10 mouse cellular contexts compared by ENCODE assay signal in genomic region chr17:65559273-65559672, GRCm38 (mm10). TPM values are rescaled to one million over a fixed set of nuclear protein-coding genes. Genes with fewer than 3 reads are reported as not detected.
DNase-seq lines count a peak whose midpoint lies in the region; ATAC-seq and TF ChIP-seq lines count a peak whose summit lies in the region.
"Had no signal": no experiment of that assay in that cellular context is flagged by ENCODE, and none has a peak within 500 bp of the region (broad histone marks: within the 10 kb centered on the region; RNA-seq: fewer than 3 reads in every experiment).

No protein-coding gene starts in this region.

- H3K27ac ChIP-seq in heart, postnatal 0 days (ENCODE audit: low read depth): no peak overlapping the region
- no peak overlapping the region for H3K27ac ChIP-seq in ES-Bruce4 (ENCODE audit: insufficient read depth, low read length)
- no peak overlapping the region for H3K27ac ChIP-seq in midbrain, embryonic 14.5 days (replicated peaks; ENCODE audit: low read depth, low read length)
- H3K27ac ChIP-seq: limb, embryonic 13.5 days had no signal

- TF ChIP-seq POLR2A in ES-Bruce4 (IDR thresholded peaks at IDR 0.05; ENCODE audit: insufficient read depth, low read length): no peak

- DNase-seq in heart, postnatal 0 days (ENCODE audit: low spot score): peak; percentile 34
- DNase-seq in heart, postnatal 25 days (ENCODE audit: low spot score): no peak
- DNase-seq in midbrain, embryonic 14.5 days: peak; percentile 40
- no peak for DNase-seq in urinary bladder, postnatal 10 days (ENCODE audit: low spot score)
- DNase-seq in urinary bladder, postnatal 4 days (ENCODE audit: low spot score in 2 of 2): no peak
- no peak for DNase-seq in left cerebral cortex, adult 8-10 months (ENCODE audit: low spot score in 2 of 2)

- no peaks in the 10 kb centered on the region for H3K27me3 ChIP-seq in heart, postnatal 0 days (ENCODE audit: control insufficient read depth, insufficient read depth, low read length)
- H3K27me3 ChIP-seq in ES-Bruce4 (ENCODE audit: control insufficient read depth, insufficient read depth, low read length, poor library complexity, severe bottlenecking): no peaks in the 10 kb centered on the region
- no peaks in the 10 kb centered on the region for H3K27me3 ChIP-seq in midbrain, embryonic 14.5 days (ENCODE audit: control insufficient read depth, insufficient read depth, low read length)
- H3K27me3 ChIP-seq: limb, embryonic 13.5 days had no signal

- no peaks in the 10 kb centered on the region for H3K36me3 ChIP-seq in heart, postnatal 0 days (replicated peaks; ENCODE audit: control insufficient read depth, insufficient read depth, low read length)
- no peaks in the 10 kb centered on the region for H3K36me3 ChIP-seq in ES-Bruce4 (ENCODE audit: control insufficient read depth, insufficient read depth, low read length, poor library complexity, severe bottlenecking)
- H3K36me3 ChIP-seq in midbrain, embryonic 14.5 days (ENCODE audit: control insufficient read depth, insufficient read depth, low read length): no peaks in the 10 kb centered on the region
- H3K36me3 ChIP-seq: limb, embryonic 13.5 days had no signal

- intact Hi-C loops in heart, postnatal 25 days (cut with DNase I): no loop called here

- no peaks in the 10 kb centered on the region for H3K9me3 ChIP-seq in heart, postnatal 0 days (replicated peaks; ENCODE audit: control insufficient read depth, low read length)
- H3K9me3 ChIP-seq in ES-Bruce4 (replicated peaks; ENCODE audit: control insufficient read depth, insufficient read depth, low read length, poor library complexity, severe bottlenecking): no peaks in the 10 kb centered on the region
- H3K9me3 ChIP-seq in midbrain, embryonic 14.5 days (ENCODE audit: control insufficient read depth, low read length): no peaks in the 10 kb centered on the region
- H3K9me3 ChIP-seq: limb, embryonic 13.5 days had no signal

- H3K4me2 ChIP-seq in heart, postnatal 0 days (ENCODE audit: low read depth, low read length): no peak overlapping the region
- no peak overlapping the region for H3K4me2 ChIP-seq in midbrain, embryonic 14.5 days (ENCODE audit: low read length)

- no peak overlapping the region for H3K4me3 ChIP-seq in heart, postnatal 0 days (ENCODE audit: low read depth, low read length)
- H3K4me3 ChIP-seq in ES-Bruce4 (ENCODE audit: low read depth, low read length): no peak overlapping the region; the same call in 1 of the 2 replicates
- H3K4me3 ChIP-seq in midbrain, embryonic 14.5 days (replicated peaks; ENCODE audit: low read depth, low read length): no peak overlapping the region
- H3K4me3 ChIP-seq: limb, embryonic 13.5 days had no signal

- 49% methylated on average over 5 of the region's 5 CpGs for WGBS in heart, postnatal 0 days
- 51% methylated on average over 5 of the region's 5 CpGs for WGBS in midbrain, embryonic 14.5 days

- H3K4me1 ChIP-seq in heart, postnatal 0 days (ENCODE audit: control insufficient read depth, insufficient read depth): 0 out of 2 replicates have a peak, but pooled peaks cover 11% of the 10 kb centered on the region
- H3K4me1 ChIP-seq in ES-Bruce4 (ENCODE audit: control insufficient read depth, insufficient read depth, low read length): no peaks in the 10 kb centered on the region
- peaks cover 5% of the 10 kb centered on the region for H3K4me1 ChIP-seq in midbrain, embryonic 14.5 days (ENCODE audit: control insufficient read depth, insufficient read depth, low read length)
- H3K4me1 ChIP-seq: limb, embryonic 13.5 days had no signal

- ATAC-seq in heart, postnatal 0 days (ENCODE audit: insufficient read depth, low read depth): no peak
- ATAC-seq in granulocyte monocyte progenitor cell, adult 5-6 weeks (replicated peaks; ENCODE audit: poor library complexity, severe bottlenecking): peak; percentile 84
- ATAC-seq in midbrain, embryonic 14.5 days (ENCODE audit: low FRiP score, low TSS enrichment): 0 out of 2 replicates have a peak, but pooled peaks have one; percentile 37

- no peak for TF ChIP-seq EP300 in heart, postnatal 0 days (IDR thresholded peaks at IDR 0.05; ENCODE audit: low read depth)
- no peak for TF ChIP-seq EP300 in ES-Bruce4 (IDR thresholded peaks at IDR 0.05; ENCODE audit: insufficient read depth, low read depth, low read length)

- no peak overlapping the region for H3K9ac ChIP-seq in heart, postnatal 0 days (replicated peaks; ENCODE audit: low read depth, low read length)
- no peak overlapping the region for H3K9ac ChIP-seq in ES-Bruce4 (ENCODE audit: low read depth, poor library complexity, severe bottlenecking)
- no peak overlapping the region for H3K9ac ChIP-seq in midbrain, embryonic 14.5 days (replicated peaks; ENCODE audit: low read length)
- H3K9ac ChIP-seq: limb, embryonic 13.5 days had no signal

- peak; percentile 69 for TF ChIP-seq CTCF in heart, postnatal 0 days (IDR thresholded peaks at IDR 0.05; ENCODE audit: low read depth)
- TF ChIP-seq CTCF in ES-Bruce4 (IDR thresholded peaks at IDR 0.05; ENCODE audit: low read depth, low read length): peak; percentile 97

RNA-seq across cellular contexts. Expression of gene Tmem232, which starts 18.7 kb away (rescaled TPM):
- not detected in 2 replicates for total RNA-seq in heart, postnatal 0 days (2014; rRNA removed; ENCODE audit: low replicate concordance)
- polyA plus RNA-seq in heart, postnatal 0 days (2015; fragmentation: Nextera tagmentation; extraction: Ambion mirVana): 0.18 and 0.23 TPM in 2 replicates
- not detected for total RNA-seq in heart, postnatal 25 days (2021)
- 0.30 TPM in 1 of 2 replicates, not detected in the other for polyA plus RNA-seq in ES-Bruce4 (2011; ENCODE audit: insufficient read depth, insufficient read length, low read depth, missing spikeins)
- not detected in 2 replicates for total RNA-seq in granulocyte monocyte progenitor cell, adult 5-6 weeks (2014; fragmentation: Nextera tagmentation)
- not detected in 2 replicates for total RNA-seq in granulocyte monocyte progenitor cell, adult 5-6 weeks (2017)
- polyA plus RNA-seq in midbrain, embryonic 14.5 days (2014; fragmentation: Nextera tagmentation; extraction: Ambion mirVana): 0.20 TPM in 1 of 2 replicates, not detected in the other
- 1 to 10 TPM; 1.9 to 4.3 (median 2.6) TPM for total RNA-seq in left cerebral cortex, adult 8-10 months (2022)
- polyA plus RNA-seq: stomach, embryonic 16.5 days had no signal

RNA-seq across cellular contexts. Expression of gene Vapa, which starts 54.1 kb away (rescaled TPM):
- total RNA-seq in heart, postnatal 0 days (2014; rRNA removed; ENCODE audit: low replicate concordance): 49.8 and 79.9 TPM in 2 replicates
- polyA plus RNA-seq in heart, postnatal 0 days (2015; fragmentation: Nextera tagmentation; extraction: Ambion mirVana): 139 and 144 TPM in 2 replicates
- 10 to 100 TPM; 86.2 to 88.8 TPM for total RNA-seq in heart, postnatal 25 days (2021)
- 301 and 311 TPM in 2 replicates for polyA plus RNA-seq in ES-Bruce4 (2011; ENCODE audit: insufficient read depth, insufficient read length, low read depth, missing spikeins)
- 131 and 169 TPM in 2 replicates for total RNA-seq in granulocyte monocyte progenitor cell, adult 5-6 weeks (2014; fragmentation: Nextera tagmentation)
- 127 and 134 TPM in 2 replicates for total RNA-seq in granulocyte monocyte progenitor cell, adult 5-6 weeks (2017)
- polyA plus RNA-seq in midbrain, embryonic 14.5 days (2014; fragmentation: Nextera tagmentation; extraction: Ambion mirVana): 283 and 291 TPM in 2 replicates
- total RNA-seq in left cerebral cortex, adult 8-10 months (2022): 100 to 1,000 TPM; 127 to 162 (median 147) TPM

Comparison
In these comparisons a context has a peak if more than half of its experiments do, and no peak if none do; other contexts are left out.
1. DNase-seq: peak in heart, postnatal 0 days (single experiment) and midbrain, embryonic 14.5 days (single experiment); none in heart, postnatal 25 days (single experiment), urinary bladder, postnatal 10 days (single experiment), urinary bladder, postnatal 4 days (0 of 2) and left cerebral cortex, adult 8-10 months (0 of 2).